Mouse (Mus musculus): ENCODE data around the gene Nfil3.

DNA sequence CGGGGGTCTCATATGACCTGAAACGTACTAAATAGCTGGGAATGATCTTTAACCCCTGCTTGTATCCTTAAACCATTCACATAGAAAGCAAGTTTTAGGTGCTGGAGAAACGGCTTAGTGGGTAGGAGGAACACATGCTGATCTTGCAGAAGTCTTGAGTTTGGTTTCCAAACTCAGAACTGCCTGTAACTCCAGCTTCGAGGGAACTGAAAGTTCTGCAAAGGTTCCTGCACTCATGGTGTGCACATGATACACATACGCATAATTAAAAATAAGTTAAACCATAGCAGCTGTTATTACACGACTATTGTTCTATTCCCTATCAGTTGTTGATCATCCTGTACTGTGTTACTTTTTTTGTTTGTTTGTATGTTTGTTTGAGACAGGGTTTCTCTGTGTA, 18.5 kb downstream of the Nfil3 start:
- TF ChIP-seq CTCF (IDR thresholded peaks at IDR 0.05; ENCODE audit: borderline replicate concordance, insufficient read depth, low read length) (no peak), POLR2A (IDR thresholded peaks at IDR 0.05; ENCODE audit: low read depth, low read length) (no peak)
